8 mouse cellular contexts compared by ENCODE assay signal in the genomic region with DNA sequence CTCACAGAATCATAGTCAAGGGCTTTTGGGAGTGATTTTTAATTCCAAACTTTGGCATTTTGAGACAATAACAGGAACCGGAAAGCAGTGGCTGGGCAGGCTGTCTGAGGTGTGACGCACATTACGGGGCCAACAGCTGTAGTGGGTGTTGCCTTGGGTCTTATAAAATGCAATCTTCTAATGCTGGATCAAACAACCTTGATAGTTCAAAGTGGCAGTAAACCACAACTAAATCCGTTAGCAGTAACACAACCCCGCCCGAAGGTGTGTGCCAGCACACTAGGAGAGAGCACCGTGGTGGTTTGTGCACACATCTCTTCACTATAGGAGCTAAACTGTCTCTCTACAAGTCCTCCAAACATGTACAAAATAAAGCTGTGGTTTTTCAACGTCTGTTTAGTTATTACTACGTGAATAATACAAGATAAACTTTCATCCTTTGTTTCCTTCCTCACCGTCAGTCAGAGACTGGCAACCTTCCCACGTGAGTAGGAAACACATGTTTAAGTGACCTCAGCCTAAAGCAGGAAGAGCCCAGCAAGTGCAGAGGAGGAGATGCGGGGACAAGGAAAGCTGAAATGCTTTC.
DNase-seq lines count a peak whose midpoint lies in the region; ATAC-seq and TF ChIP-seq lines count a peak whose summit lies in the region.

No protein-coding gene starts in this region.

- no peaks in the 10 kb centered on the region for H3K79me2 ChIP-seq in liver, adult 2 months (ENCODE audit: control insufficient read depth, insufficient read depth, low read length)

- no peaks in the 10 kb centered on the region for H3K9me3 ChIP-seq in forebrain, embryonic 13.5 days (replicated peaks)

- no peaks in the 10 kb centered on the region for H3K36me3 ChIP-seq in liver, adult 2 months (ENCODE audit: control insufficient read depth, insufficient read depth, low read length)
- no peaks in the 10 kb centered on the region for H3K36me3 ChIP-seq in forebrain, embryonic 13.5 days (ENCODE audit: poor library complexity, severe bottlenecking)

- intact Hi-C loops in heart, postnatal 25 days (cut with DNase I), result no loop called here
- intact Hi-C loops in left cerebral cortex, postnatal 25 days (cut with DNase I), result loop anchor here (5.0 kb wide), 1 partner anchor 72 kb away; a partner anchor contains a TSS

- TF ChIP-seq POLR2A in bone marrow, adult 2 months (IDR thresholded peaks at IDR 0.05; ENCODE audit: borderline replicate concordance, control insufficient read depth, low read depth, low read length), result no peak
- no peak for TF ChIP-seq POLR2A in liver, adult 2 months (IDR thresholded peaks at IDR 0.05; ENCODE audit: extremely low read depth, insufficient read depth, low read length)

- H3K4me1 ChIP-seq in bone marrow, adult 2 months (ENCODE audit: control insufficient read depth, insufficient read depth, low read length), result peaks cover 10% of the 10 kb centered on the region
- peaks cover 13% of the 10 kb centered on the region for H3K4me1 ChIP-seq in liver, adult 2 months (ENCODE audit: control insufficient read depth, insufficient read depth, low read length)
- H3K4me1 ChIP-seq in forebrain, embryonic 13.5 days, result no peaks in the 10 kb centered on the region

- H3K4me3 ChIP-seq in bone marrow, adult 2 months (replicated peaks; ENCODE audit: control insufficient read depth, low read depth, low read length), result peak overlapping the region; percentile 18
- no peak overlapping the region for H3K4me3 ChIP-seq in liver, adult 2 months (ENCODE audit: insufficient read depth, low read depth, low read length)
- H3K4me3 ChIP-seq in forebrain, embryonic 13.5 days, result no peak overlapping the region

- H3K4me2 ChIP-seq in forebrain, embryonic 13.5 days, result no peak overlapping the region

- no peak for ATAC-seq in forebrain, embryonic 13.5 days

- 2% methylated on average over 12 of the region's 12 CpGs for WGBS in bone marrow, adult 2 months
- 58% methylated on average over 12 of the region's 12 CpGs for WGBS in liver, adult 2 months
- 76% methylated on average over 12 of the region's 12 CpGs for WGBS in forebrain, embryonic 13.5 days

- H3K9ac ChIP-seq in liver, adult 2 months (ENCODE audit: low read depth, low read length), result no peak overlapping the region
- H3K9ac ChIP-seq in forebrain, embryonic 13.5 days, result no peak overlapping the region

- peak; percentile 76 to 78 for DNase-seq in B cell, adult 2 months
- peak; percentile 46 for DNase-seq in heart, postnatal 25 days (ENCODE audit: low spot score)
- peak; percentile 20 for DNase-seq in liver, adult 2 months (ENCODE audit: extremely low read depth, low read depth, low spot score)
- DNase-seq in skeletal muscle tissue, adult 2 months (ENCODE audit: low read depth, low spot score), result peak; percentile 34
- no peak for DNase-seq in right cerebral cortex, postnatal 10 days (ENCODE audit: low spot score in 2 of 2)
- DNase-seq in left cerebral cortex, postnatal 25 days (ENCODE audit: low spot score in 2 of 2), result no peak

- no peaks in the 10 kb centered on the region for H3K27me3 ChIP-seq in liver, adult 2 months (ENCODE audit: control insufficient read depth, insufficient read depth, low read length)
- H3K27me3 ChIP-seq in forebrain, embryonic 13.5 days, result no peaks in the 10 kb centered on the region

- TF ChIP-seq CTCF in bone marrow, adult 2 months (IDR thresholded peaks at IDR 0.05; ENCODE audit: control insufficient read depth, insufficient read depth, low read length), result no peak
- TF ChIP-seq CTCF in liver, adult 2 months (IDR thresholded peaks at IDR 0.05; ENCODE audit: low read depth, low read length), result no peak

- H3K27ac ChIP-seq in bone marrow, adult 2 months (ENCODE audit: control insufficient read depth, insufficient read depth, low read depth, low read length, poor library complexity), result peak overlapping the region; percentile 60; the same call in 1 of the 2 replicates
- H3K27ac ChIP-seq in liver, adult 2 months (replicated peaks; ENCODE audit: insufficient read depth, low read depth, low read length), result peak overlapping the region; percentile 94
- H3K27ac ChIP-seq in forebrain, embryonic 13.5 days, result no peak overlapping the region

Comparison
In these comparisons a context has a peak if more than half of its experiments do, and no peak if none do; other contexts are left out.
1. DNase-seq: peak in B cell, adult 2 months (2 of 2), heart, postnatal 25 days (single experiment), liver, adult 2 months (single experiment) and skeletal muscle tissue, adult 2 months (single experiment); none in right cerebral cortex, postnatal 10 days (0 of 2) and left cerebral cortex, postnatal 25 days (0 of 2).